Mouse (Mus musculus) cerebellum, adult 2 months (tissue): Measurements from ENCODE around the gene Gm6583. TPM values are rescaled to one million over a fixed set of nuclear protein-coding genes. Genes with fewer than 3 reads are reported as not detected.

Source experiments
- DNase-seq, 2 experiments: peaks; one replicate each; pipeline ENCODE4 v3.0.0; 2021
- H3K27ac ChIP-seq: fragments of 200-500 bp; 2 replicates; pipeline ENCODE4 v1.5.1; 2012; ENCODE audit warnings: low read length, control low read depth, inconsistent platforms; ENCODE audit not compliant: insufficient read depth
- H3K27me3 ChIP-seq: fragments of 200-500 bp; 2 replicates; pipeline ENCODE4 v1.6.1; 2012; ENCODE audit warnings: inconsistent platforms, mild to moderate bottlenecking, low read length, moderate library complexity; ENCODE audit not compliant: control insufficient read depth, insufficient read depth
- H3K4me1 ChIP-seq: fragments of 200-500 bp; 2 replicates; pipeline ENCODE4 v1.6.1; 2011; ENCODE audit warnings: low read length; ENCODE audit not compliant: control insufficient read depth, insufficient read depth
- H3K4me3 ChIP-seq: fragments of 200-500 bp; replicated peaks from 2 replicates; pipeline ENCODE3; 2011; ENCODE audit warnings: mild to moderate bottlenecking, low read depth, low read length, control low read depth; ENCODE audit not compliant: insufficient read depth
- CTCF ChIP-seq: fragments of 200-500 bp; IDR thresholded peaks from 2 replicates; pipeline ENCODE4 v1.5.1; 2011; ENCODE audit warnings: low read depth, mild to moderate bottlenecking, control low read depth, low read length, moderate library complexity, borderline replicate concordance; ENCODE audit not compliant: insufficient read depth
- POLR2A ChIP-seq: fragments of 200-500 bp; IDR thresholded peaks from 2 replicates; pipeline ENCODE4 v1.6.1; 2011; ENCODE audit warnings: low read length, control low read depth, borderline replicate concordance; ENCODE audit not compliant: insufficient read depth
- WGBS: fragments of 180-500 bp; shearing (Covaris S2); methylation state at CpG from one replicate; pipeline ENCODE4 v1.1.7; 2018; 5-methylcytosine and 5-hydroxymethylcytosine counted together
- polyA plus RNA-seq: library from polyadenylated mRNA; depleted of rRNA; stranded (reverse); fragments of >200 nt; gene quantifications from 2 replicates; pipeline ENCODE4 v1.2.3, GENCODE M21; 2012

The Gm6583 gene
- polyA plus RNA-seq, 1 experiment: not detected

DNA sequence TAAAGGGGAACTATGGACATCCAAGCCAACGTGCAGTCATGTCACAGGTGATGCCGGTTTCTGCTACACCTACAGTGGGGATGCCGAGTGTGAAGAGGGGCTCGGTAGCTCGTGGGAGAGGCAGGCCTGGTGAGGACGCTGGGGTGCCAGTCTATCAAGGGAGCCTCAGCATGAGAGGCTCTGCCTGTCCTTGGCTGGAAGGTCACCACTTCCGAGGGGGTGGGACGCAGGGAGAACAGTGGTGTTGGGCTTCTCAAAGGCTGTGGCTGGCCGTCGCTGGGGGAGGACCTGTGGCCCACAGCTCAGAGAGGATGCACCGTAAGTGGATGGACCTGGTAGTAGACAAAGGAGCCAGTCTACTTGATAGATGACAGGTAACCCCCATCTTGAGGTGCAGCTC, 25.3 kb upstream of the Gm6583 start:
- no peak overlapping the region for H3K27ac ChIP-seq
- 84% methylated on average over 11 of the region's 11 CpGs for WGBS
- peaks cover 35% of the 10 kb centered on the region for H3K4me1 ChIP-seq
- DNase-seq: no peak
- H3K27me3 ChIP-seq: no peaks in the 10 kb centered on the region
- no peak overlapping the region for H3K4me3 ChIP-seq
- TF ChIP-seq CTCF: no peak
- no peak for TF ChIP-seq POLR2A

DNA sequence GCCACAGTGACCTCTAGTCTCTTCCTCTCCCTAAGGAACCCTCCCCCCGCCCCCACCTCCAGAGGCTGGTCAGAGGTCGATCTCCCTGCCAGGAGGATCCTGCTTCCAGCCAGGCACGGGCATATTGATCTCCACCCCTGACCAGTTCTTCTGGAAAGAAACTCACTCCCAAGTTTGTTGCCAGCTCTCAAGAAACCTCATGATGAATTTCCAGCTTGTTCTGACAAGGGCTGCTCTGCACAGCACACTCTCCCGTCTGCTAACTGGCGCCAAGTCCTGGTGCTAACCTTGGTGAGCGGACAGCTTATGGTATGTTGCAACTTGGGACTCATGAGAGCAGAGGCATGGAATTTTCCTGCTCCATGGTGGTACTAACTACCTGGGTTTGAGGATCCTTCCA, 22.9 kb upstream of the Gm6583 start:
- TF ChIP-seq POLR2A (no peak), CTCF (no peak)
- H3K4me3 ChIP-seq: no peak overlapping the region
- no peak for DNase-seq
- peaks cover 37% of the 10 kb centered on the region for H3K4me1 ChIP-seq
- no peaks in the 10 kb centered on the region for H3K27me3 ChIP-seq
- WGBS: 71% methylated on average over 6 of the region's 6 CpGs
- H3K27ac ChIP-seq: no peak overlapping the region

DNA sequence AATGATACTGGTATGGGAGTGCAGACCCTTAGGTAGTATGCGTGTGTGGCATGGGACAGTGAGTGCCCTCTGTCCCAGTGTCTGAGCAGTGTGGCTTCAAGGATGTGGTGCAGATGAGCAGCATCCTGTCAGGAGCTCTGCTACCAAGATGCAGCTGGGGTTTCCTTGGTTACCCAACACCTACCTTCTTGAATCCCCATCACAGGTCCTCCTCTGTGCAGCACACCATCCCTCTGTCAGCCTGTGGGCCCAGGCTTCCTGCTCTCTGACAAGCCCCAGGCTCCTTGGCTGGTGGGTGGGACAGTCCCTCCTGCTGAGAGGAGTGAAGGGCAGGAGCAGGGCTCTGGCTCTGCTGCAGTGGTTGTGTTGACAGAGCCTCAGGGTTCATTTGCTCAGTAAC, 21.5 kb upstream of the Gm6583 start:
- no peak for DNase-seq
- Histone ChIP-seq H3K27me3 (no peaks in the 10 kb centered on the region), H3K27ac (no peak overlapping the region), H3K4me3 (no peak overlapping the region), H3K4me1 (peaks cover 29% of the 10 kb centered on the region)
- no peak for TF ChIP-seq POLR2A
- TF ChIP-seq CTCF: no peak
- WGBS: 86% methylated on average over 1 of the region's 1 CpGs

DNA sequence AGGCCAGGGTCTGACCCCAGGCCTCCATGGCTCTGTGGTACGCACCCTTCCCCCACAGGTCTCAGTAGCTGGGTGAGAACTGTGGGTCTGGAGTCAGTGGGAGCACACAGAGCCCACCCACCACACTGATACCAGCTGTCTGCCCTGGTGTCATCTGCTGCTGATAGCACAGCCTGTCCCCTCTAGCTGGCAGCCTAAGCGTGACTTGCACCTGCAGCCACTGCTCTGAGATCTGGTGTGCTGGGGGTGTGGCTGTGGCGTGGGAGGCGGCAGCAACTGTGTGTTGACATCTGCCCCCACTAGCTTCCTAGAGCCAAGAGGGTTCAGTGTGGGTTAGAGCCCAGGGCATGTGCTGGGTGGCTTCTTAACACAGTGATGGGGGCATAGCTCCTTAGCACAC, 20.3 kb upstream of the Gm6583 start:
- no peaks in the 10 kb centered on the region for H3K27me3 ChIP-seq
- H3K27ac ChIP-seq: no peak overlapping the region
- peaks cover 32% of the 10 kb centered on the region for H3K4me1 ChIP-seq
- TF ChIP-seq CTCF: no peak
- no peak for TF ChIP-seq POLR2A
- DNase-seq: no peak
- no peak overlapping the region for H3K4me3 ChIP-seq
- WGBS: 67% methylated on average over 4 of the region's 4 CpGs

- H3K27me3 ChIP-seq: no peaks in the 10 kb centered on the region
- peak; percentile 68 to 82 for DNase-seq
- peaks cover 53% of the 10 kb centered on the region for H3K4me1 ChIP-seq
- H3K27ac ChIP-seq: peak overlapping the region; percentile 78
- no peak overlapping the region for H3K4me3 ChIP-seq
- 11% methylated on average over 7 of the region's 7 CpGs for WGBS
- TF ChIP-seq POLR2A (no peak), CTCF (no peak)
Measured at GRCm38 (mm10) chr5:112371933-112372332, 16.1 kb upstream of the Gm6583 start.

- DNase-seq: peak; percentile 51 to 59
- TF ChIP-seq CTCF (no peak; the same call in 1 of the 2 replicates), POLR2A (no peak)
- H3K27ac ChIP-seq: peak overlapping the region; percentile 97
- 12% methylated on average over 12 of the region's 12 CpGs for WGBS
- H3K4me3 ChIP-seq: no peak overlapping the region
- H3K4me1 ChIP-seq: peaks cover 56% of the 10 kb centered on the region
- no peaks in the 10 kb centered on the region for H3K27me3 ChIP-seq
Measured at GRCm38 (mm10) chr5:112370236-112370813, 14.5 kb upstream of the Gm6583 start.

GRCm38 (mm10) chr5:112369326-112369725, 13.5 kb upstream of the Gm6583 start:
- 13% methylated on average over 13 of the region's 13 CpGs for WGBS
- Histone ChIP-seq H3K4me3 (peak overlapping the region; percentile 19), H3K4me1 (peaks cover 56% of the 10 kb centered on the region), H3K27ac (peak overlapping the region; percentile 97), H3K27me3 (no peaks in the 10 kb centered on the region)
- TF ChIP-seq POLR2A (no peak), CTCF (no peak)
- DNase-seq: no peak

GRCm38 (mm10) chr5:112368666-112369065, 12.8 kb upstream of the Gm6583 start:
- peaks cover 56% of the 10 kb centered on the region for H3K4me1 ChIP-seq
- no peaks in the 10 kb centered on the region for H3K27me3 ChIP-seq
- WGBS: 5% methylated on average over 10 of the region's 10 CpGs
- peak overlapping the region; percentile 97 for H3K27ac ChIP-seq
- DNase-seq: peak; percentile 92 to 97
- peak; percentile 29; the same call in 1 of the 2 replicates for TF ChIP-seq CTCF
- TF ChIP-seq POLR2A: peak; percentile 25; the same call in 1 of the 2 replicates
- H3K4me3 ChIP-seq: peak overlapping the region; percentile 19
